Mouse (Mus musculus) intestine, embryonic 14.5 days (tissue): ENCODE data around the gene Ano2. TPM values are rescaled to one million over a fixed set of nuclear protein-coding genes. Genes with fewer than 3 reads are reported as not detected.

Experiments used
- ATAC-seq: fragments of 200-750 bp; cut with Nextera tagmentation; replicated peaks from 2 replicates; pipeline ENCODE4 v1.8.0; 2017; ENCODE audit warnings: low read depth, moderate number of reproducible peaks, moderate TSS enrichment, moderate library complexity; ENCODE audit not compliant: low FRiP score, low TSS enrichment
- DNase-seq: peaks from one replicate; pipeline ENCODE4 v3.0.0-alpha.2; 2018; ENCODE audit warnings: low spot score
- H3K27ac ChIP-seq: fragments of 300-500 bp; sonication (generic); 2 replicates; pipeline ENCODE4 v1.5.1; 2014; ENCODE audit warnings: low read depth, mild to moderate bottlenecking, control low read depth
- H3K27me3 ChIP-seq: fragments of 300-500 bp; sonication (generic); replicated peaks from 2 replicates; pipeline ENCODE4 v1.6.1; 2014; ENCODE audit warnings: low read length, control low read depth; ENCODE audit not compliant: control insufficient read depth, insufficient read depth
- H3K36me3 ChIP-seq: fragments of 300-500 bp; sonication (generic); 2 replicates; pipeline ENCODE4 v1.6.1; 2014; ENCODE audit warnings: low read length, control low read depth; ENCODE audit not compliant: control insufficient read depth, insufficient read depth
- H3K4me1 ChIP-seq: fragments of 300-500 bp; sonication (generic); replicated peaks from 2 replicates; pipeline ENCODE4 v1.6.1; 2014; ENCODE audit warnings: low read length, control low read depth, mixed read lengths; ENCODE audit not compliant: control insufficient read depth, insufficient read depth
- H3K4me2 ChIP-seq: fragments of 300-500 bp; sonication (generic); 2 replicates; pipeline ENCODE4 v1.6.1; 2014; ENCODE audit warnings: low read length
- H3K4me3 ChIP-seq: fragments of 300-500 bp; sonication (generic); 2 replicates; pipeline ENCODE4 v1.5.1; 2014; ENCODE audit warnings: low read depth, low read length, control low read depth, mixed read lengths
- H3K9ac ChIP-seq: fragments of 300-500 bp; sonication (generic); 2 replicates; pipeline ENCODE4 v1.6.1; 2014; ENCODE audit warnings: mild to moderate bottlenecking, low read length
- H3K9me3 ChIP-seq: fragments of 300-500 bp; sonication (generic); 2 replicates; pipeline ENCODE4 v1.6.1; 2016; ENCODE audit warnings: low read length, control low read depth; ENCODE audit not compliant: control insufficient read depth
- WGBS: fragments of 180-500 bp; shearing (Covaris S2); extraction: QIAGEN DNeasy Blood & Tissue Kit; methylation state at CpG from one replicate; pipeline ENCODE4 v1.1.7; 2014; 5-methylcytosine and 5-hydroxymethylcytosine counted together
- polyA plus RNA-seq: library from polyadenylated mRNA; unstranded; fragments of >200 nt; fragmentation: Nextera tagmentation; extraction: Ambion mirVana; gene quantifications from 2 replicates; pipeline ENCODE4 v1.2.1, GENCODE M21; 2014

The Ano2 gene
- polyA plus RNA-seq, 1 experiment from 2014 or later = 0.50 TPM

DNA sequence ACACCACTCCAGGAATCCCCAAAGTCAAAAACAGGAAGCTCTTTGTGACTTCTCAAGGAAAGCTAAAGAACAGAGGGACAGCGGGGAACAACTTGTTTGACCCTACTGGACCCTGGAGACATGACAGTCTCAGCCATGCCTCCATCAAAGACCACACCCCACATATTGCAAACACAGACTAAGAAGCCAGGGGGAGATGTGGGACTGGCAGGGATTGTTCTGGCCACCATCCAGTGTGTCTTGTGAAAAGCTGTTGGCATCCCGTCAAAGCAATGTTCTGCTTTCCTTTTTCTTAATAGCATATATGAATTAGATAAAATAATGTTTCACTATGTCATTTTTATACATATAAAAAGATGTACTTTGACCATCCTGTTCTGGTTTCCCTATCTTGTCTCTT lies 326.8 kb downstream of the Ano2 start:
- Histone ChIP-seq H3K9ac (no peak overlapping the region), H3K4me3 (no peak overlapping the region), H3K9me3 (no peaks in the 10 kb centered on the region), H3K36me3 (no peaks in the 10 kb centered on the region), H3K4me1 (peaks cover 14% of the 10 kb centered on the region; the same call in 1 of the 2 replicates), H3K27me3 (no peaks in the 10 kb centered on the region), H3K4me2 (no peak overlapping the region), H3K27ac (no peak overlapping the region)
- DNase-seq (no peak), ATAC-seq (no peak)
- 85% methylated on average over 2 of the region's 2 CpGs for WGBS

DNA sequence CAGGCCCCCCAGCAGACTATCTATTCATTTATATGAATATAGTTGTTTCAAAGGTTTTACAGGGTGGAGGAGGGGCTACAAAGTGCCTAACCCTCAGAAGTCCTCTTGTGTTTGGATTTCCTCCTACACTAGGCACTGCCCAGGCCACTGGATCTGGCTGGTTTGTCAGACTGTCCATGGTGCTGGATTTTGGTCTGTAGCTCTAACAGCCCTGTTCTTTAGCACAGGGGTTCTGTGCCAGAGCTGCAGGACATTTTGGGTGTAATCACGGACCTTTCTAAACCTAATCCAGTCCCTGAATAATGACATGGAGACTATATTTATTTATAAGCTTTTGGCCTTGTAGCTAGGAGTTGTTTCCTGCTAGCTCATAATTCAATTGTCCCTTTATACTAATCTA lies 328.2 kb downstream of the Ano2 start:
- no peak overlapping the region for H3K4me3 ChIP-seq
- no peak overlapping the region for H3K4me2 ChIP-seq
- H3K27ac ChIP-seq = no peak overlapping the region
- DNase-seq (no peak), ATAC-seq (no peak)
- H3K36me3 ChIP-seq = no peaks in the 10 kb centered on the region
- no peaks in the 10 kb centered on the region for H3K27me3 ChIP-seq
- H3K9me3 ChIP-seq = no peaks in the 10 kb centered on the region
- H3K4me1 ChIP-seq = peaks cover 9% of the 10 kb centered on the region; the same call in 1 of the 2 replicates
- H3K9ac ChIP-seq = no peak overlapping the region
- 44% methylated on average over 1 of the region's 1 CpGs for WGBS

DNA sequence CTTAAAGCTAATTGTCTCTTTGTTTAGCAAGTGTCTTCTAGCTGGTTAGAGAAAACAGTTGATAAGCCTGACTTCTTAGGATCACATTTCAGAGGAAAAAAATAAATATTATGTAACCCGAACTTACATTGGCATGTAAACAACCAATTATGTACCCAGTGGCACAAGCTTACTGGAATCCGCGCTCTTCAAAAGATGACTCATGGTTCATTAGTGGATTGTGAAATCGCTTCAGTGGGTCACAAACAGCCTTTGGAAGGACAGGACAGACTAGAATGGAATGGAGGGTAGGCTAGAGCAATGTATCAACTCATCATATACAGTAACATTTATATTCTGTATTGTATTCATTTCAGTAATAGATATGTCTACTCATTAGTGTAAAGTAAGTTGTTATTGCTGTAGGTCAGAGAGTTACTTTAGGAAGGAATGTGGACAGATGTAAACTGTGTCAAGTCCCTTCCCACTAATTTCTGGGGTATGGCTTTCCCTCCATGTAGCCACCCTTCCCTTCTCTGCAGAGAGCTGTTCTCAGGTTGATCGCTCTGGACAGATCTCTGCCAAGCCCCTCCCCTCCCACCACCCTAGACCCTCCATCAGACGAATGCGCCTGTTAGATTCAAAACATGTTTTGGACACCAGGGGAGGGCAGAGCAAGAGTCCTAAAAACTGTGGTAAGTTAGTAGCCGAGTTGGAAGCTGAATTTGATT lies 343.6 kb downstream of the Ano2 start:
- Histone ChIP-seq H3K27ac (peak overlapping the region; percentile 47; the same call in 1 of the 2 replicates), H3K9me3 (no peaks in the 10 kb centered on the region), H3K36me3 (no peaks in the 10 kb centered on the region), H3K9ac (no peak overlapping the region), H3K4me2 (peak overlapping the region; percentile 36), H3K4me3 (no peak overlapping the region), H3K4me1 (peaks cover 10% of the 10 kb centered on the region; the same call in 1 of the 2 replicates), H3K27me3 (no peaks in the 10 kb centered on the region)
- 47% methylated on average over 8 of the region's 8 CpGs for WGBS
- ATAC-seq = no peak
- no peak for DNase-seq

DNA sequence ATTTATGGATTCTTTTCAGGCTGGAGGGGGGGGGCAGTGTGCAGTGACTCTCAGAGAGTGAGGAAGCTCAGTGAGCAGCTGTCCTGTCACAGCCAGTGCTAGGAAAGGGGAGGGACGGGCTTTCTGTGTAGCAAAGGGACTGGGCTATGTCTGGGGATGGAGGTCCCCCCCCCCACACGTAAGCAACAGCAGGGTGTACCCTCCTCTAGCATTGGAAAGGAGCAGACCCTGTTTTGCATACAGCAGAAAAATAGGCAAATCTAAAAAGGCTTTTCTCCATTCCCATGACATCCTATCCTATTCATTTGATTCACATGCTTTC lies 344.1 kb downstream of the Ano2 start:
- ATAC-seq (peak; percentile 62; the same call in 1 of the 2 replicates), DNase-seq (no peak)
- Histone ChIP-seq H3K36me3 (no peaks in the 10 kb centered on the region), H3K27ac (peak overlapping the region; percentile 47; the same call in 1 of the 2 replicates), H3K4me3 (no peak overlapping the region), H3K27me3 (no peaks in the 10 kb centered on the region), H3K9me3 (no peaks in the 10 kb centered on the region), H3K9ac (0 out of 2 replicates have a peak overlapping the region, but pooled peaks have one; percentile 10), H3K4me1 (peaks cover 10% of the 10 kb centered on the region; the same call in 1 of the 2 replicates), H3K4me2 (peak overlapping the region; percentile 36)
- 26% methylated on average over 2 of the region's 2 CpGs for WGBS

DNA sequence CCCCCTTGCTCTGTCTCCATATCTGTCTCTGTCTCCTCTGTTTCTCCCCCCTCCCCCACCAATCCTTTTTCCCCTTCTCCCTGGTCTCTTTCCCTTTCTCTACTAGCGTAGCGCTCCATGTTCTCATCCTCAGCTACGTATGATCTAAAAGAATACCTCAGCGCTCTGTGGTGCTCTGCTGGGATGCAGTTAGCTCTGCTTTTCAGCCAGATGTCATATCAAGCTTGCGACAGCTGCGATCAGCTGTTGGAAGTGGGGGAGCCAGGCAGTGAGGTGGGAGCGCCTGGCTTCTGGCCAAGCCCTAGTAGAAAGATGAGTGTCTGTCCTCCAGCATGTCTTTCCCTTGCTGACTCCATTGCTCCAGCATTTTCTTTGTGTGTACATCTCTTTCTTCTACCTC lies 344.5 kb downstream of the Ano2 start:
- WGBS = 45% methylated on average over 7 of the region's 7 CpGs
- peak overlapping the region; percentile 36 for H3K4me2 ChIP-seq
- peak; percentile 72 for DNase-seq

DNA sequence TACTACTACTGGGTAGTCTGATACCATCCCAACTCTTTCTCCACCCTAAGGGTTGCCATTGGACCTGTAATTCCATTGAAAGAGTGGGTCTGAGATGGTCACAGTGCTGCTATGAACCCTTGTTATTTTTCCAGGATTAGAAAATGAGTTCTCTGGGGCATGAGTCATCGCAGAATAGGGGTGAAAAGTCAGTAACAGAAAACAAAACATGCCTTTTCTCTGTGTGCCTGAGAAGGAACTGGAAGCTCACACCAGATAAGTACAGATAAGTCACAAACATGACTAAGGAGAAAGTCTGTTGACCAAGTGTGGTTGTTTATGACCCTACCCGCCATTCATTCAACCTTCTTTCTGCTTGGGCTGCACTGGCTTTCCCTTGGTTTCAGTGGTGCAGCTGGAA lies 345.4 kb downstream of the Ano2 start:
- H3K4me2 ChIP-seq = no peak overlapping the region
- no peak for ATAC-seq
- 81% methylated on average over 2 of the region's 2 CpGs for WGBS

More for the DNA sequence above, 344.5 kb downstream of the Ano2 start:
- H3K9me3 ChIP-seq = no peaks in the 10 kb centered on the region
- H3K27ac ChIP-seq = peak overlapping the region; percentile 47; the same call in 1 of the 2 replicates
- no peak overlapping the region for H3K4me3 ChIP-seq
- H3K9ac ChIP-seq = 0 out of 2 replicates have a peak overlapping the region, but pooled peaks have one; percentile 10
- H3K4me1 ChIP-seq = peaks cover 10% of the 10 kb centered on the region; the same call in 1 of the 2 replicates
- peak; percentile 53; the same call in 1 of the 2 replicates for ATAC-seq
- no peaks in the 10 kb centered on the region for H3K27me3 ChIP-seq
- H3K36me3 ChIP-seq = no peaks in the 10 kb centered on the region

DNA sequence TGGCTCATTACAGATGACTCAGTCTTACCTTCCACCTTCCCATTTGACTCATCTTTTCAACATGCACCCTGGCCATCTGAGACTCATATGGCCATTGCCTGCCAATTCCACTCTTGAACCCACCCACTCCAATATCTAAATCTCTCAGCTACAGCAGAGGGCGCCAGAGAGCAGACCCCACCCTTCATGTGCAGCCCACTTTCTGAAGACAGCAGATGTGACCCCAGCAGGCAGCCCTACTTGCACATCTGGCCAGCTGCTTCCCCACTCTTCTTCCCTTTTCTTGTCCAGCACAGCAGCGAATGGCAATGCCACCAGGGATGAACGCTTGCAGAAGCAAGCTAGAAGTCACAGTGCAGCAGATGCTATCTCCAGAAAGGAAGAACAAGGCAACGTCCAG lies 355.7 kb downstream of the Ano2 start:
- H3K27ac ChIP-seq = no peak overlapping the region
- no peaks in the 10 kb centered on the region for H3K9me3 ChIP-seq
- no peak for ATAC-seq
- no peaks in the 10 kb centered on the region for H3K36me3 ChIP-seq
- H3K9ac ChIP-seq = no peak overlapping the region
- no peaks in the 10 kb centered on the region for H3K4me1 ChIP-seq
- H3K4me2 ChIP-seq = no peak overlapping the region
- peak; percentile 65 for DNase-seq
- WGBS = 43% methylated on average over 4 of the region's 4 CpGs
- no peak overlapping the region for H3K4me3 ChIP-seq
- no peaks in the 10 kb centered on the region for H3K27me3 ChIP-seq

More for the DNA sequence above, 345.4 kb downstream of the Ano2 start:
- Histone ChIP-seq H3K4me3 (no peak overlapping the region), H3K36me3 (no peaks in the 10 kb centered on the region), H3K9me3 (no peaks in the 10 kb centered on the region), H3K4me1 (peaks cover 10% of the 10 kb centered on the region; the same call in 1 of the 2 replicates), H3K27ac (no peak overlapping the region), H3K9ac (no peak overlapping the region), H3K27me3 (no peaks in the 10 kb centered on the region)
- no peak for DNase-seq

DNA sequence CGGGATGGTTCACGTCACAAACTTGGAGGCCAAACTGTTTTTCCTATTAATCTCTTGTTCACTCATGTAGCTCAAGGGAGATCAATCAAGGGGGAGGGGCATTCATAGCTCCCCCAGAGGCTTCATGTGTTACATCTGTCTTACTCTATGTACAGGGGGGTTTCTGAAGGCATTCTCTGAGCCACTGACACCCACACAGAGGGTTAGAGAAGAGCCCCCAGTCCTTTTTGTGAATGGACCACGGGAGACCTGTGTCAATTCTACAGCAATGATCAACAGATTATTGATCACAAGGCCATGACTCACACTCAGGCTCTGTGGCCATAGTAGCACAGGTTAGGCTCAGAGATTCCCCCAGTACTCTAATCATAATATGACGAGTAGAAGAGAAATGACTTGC lies 358.0 kb downstream of the Ano2 start:
- DNase-seq = no peak
- no peak overlapping the region for H3K27ac ChIP-seq
- no peaks in the 10 kb centered on the region for H3K36me3 ChIP-seq
- H3K9me3 ChIP-seq = no peaks in the 10 kb centered on the region
- 55% methylated on average over 4 of the region's 4 CpGs for WGBS
- H3K4me1 ChIP-seq = no peaks in the 10 kb centered on the region
- no peak overlapping the region for H3K9ac ChIP-seq
- no peak for ATAC-seq
- H3K4me3 ChIP-seq = no peak overlapping the region
- no peak overlapping the region for H3K4me2 ChIP-seq
- no peaks in the 10 kb centered on the region for H3K27me3 ChIP-seq

DNA sequence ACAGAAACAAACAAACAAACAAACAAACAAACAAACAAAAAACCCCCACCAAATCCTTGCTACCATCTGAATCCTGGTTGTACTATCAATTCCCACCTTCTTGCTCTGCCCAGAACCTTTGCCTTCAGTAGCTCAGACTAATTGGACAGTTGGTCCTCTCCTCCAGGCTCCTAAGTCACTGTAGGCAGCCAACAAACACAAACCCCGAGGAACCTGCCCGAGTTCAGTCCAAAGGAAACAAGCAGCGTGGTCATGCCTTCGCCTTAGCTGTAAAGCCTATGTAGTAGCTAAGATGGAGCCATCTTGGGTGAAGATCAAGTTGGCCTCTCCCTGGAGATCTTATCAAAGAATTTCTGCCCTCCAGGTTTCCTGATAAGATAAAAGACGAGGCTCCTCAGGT lies 362.9 kb downstream of the Ano2 start:
- Histone ChIP-seq H3K4me2 (no peak overlapping the region), H3K9ac (no peak overlapping the region), H3K9me3 (no peaks in the 10 kb centered on the region), H3K27me3 (no peaks in the 10 kb centered on the region), H3K4me3 (no peak overlapping the region), H3K27ac (no peak overlapping the region), H3K36me3 (no peaks in the 10 kb centered on the region), H3K4me1 (no peaks in the 10 kb centered on the region)
- 77% methylated on average over 5 of the region's 5 CpGs for WGBS
- ATAC-seq (no peak), DNase-seq (no peak)
